Mouse (Mus musculus) gastrocnemius, adult 18-20 months (tissue): ENCODE measurements around the gene Zic4. TPM values are rescaled to one million over a fixed set of nuclear protein-coding genes. Genes with fewer than 3 reads are reported as not detected.

Experiments
- DNase-seq: peaks from one replicate; pipeline ENCODE4 v3.0.0; 2021; ENCODE audit warnings: low spot score
- long read RNA-seq, 2 experiments: library from polyadenylated mRNA; stranded (forward); transcript quantifications; one replicate each; pipeline ENCODE4 v2.0.0; 2021
- total RNA-seq, 2 experiments: library from RNA; stranded (reverse); gene quantifications; 2 replicates each; pipeline ENCODE4 v1.2.3; 2021

The Zic4 gene
- total RNA-seq, result under 1 TPM in 1 of 2 experiments, not detected in 1; 0.17 TPM
- long read RNA-seq, experiment 1, result 0 reads
- long read RNA-seq, experiment 2, partial matches to known transcripts, result 0 of 1 reads
- long read RNA-seq, experiment 2, other reads (novel, unspliced or antisense), result 1 of 1 reads

- no peak for DNase-seq
Observed at GRCm38 (mm10) chr9:91361856-91362601, at the start of gene Zic4. Gene Zic4 (plus strand): TSS chr9:91362413.

GRCm38 (mm10) chr9:91347591-91347990 lies 14.6 kb upstream of the Zic4 start:
- DNase-seq, result no peak

GRCm38 (mm10) chr9:91348746-91349145 lies 13.5 kb upstream of the Zic4 start:
- no peak for DNase-seq

- no peak for DNase-seq
Observed at GRCm38 (mm10) chr9:91350211-91350791, 11.9 kb upstream of the Zic4 start.

GRCm38 (mm10) chr9:91350861-91351291 lies 11.3 kb upstream of the Zic4 start:
- no peak for DNase-seq

GRCm38 (mm10) chr9:91351361-91351760 lies 10.9 kb upstream of the Zic4 start:
- DNase-seq, result no peak

GRCm38 (mm10) chr9:91351961-91352411 lies 10.2 kb upstream of the Zic4 start:
- no peak for DNase-seq

GRCm38 (mm10) chr9:91352786-91353185 lies 9.4 kb upstream of the Zic4 start:
- no peak for DNase-seq

GRCm38 (mm10) chr9:91353551-91354433 lies 8.4 kb upstream of the Zic4 start:
- DNase-seq, result no peak

- no peak for DNase-seq
Observed at GRCm38 (mm10) chr9:91354434-91355269, 7.6 kb upstream of the Zic4 start.

GRCm38 (mm10) chr9:91355270-91355589 lies 7.0 kb upstream of the Zic4 start:
- no peak for DNase-seq

GRCm38 (mm10) chr9:91355629-91356352 lies 6.4 kb upstream of the Zic4 start:
- DNase-seq, result no peak

GRCm38 (mm10) chr9:91356353-91356740 lies 5.9 kb upstream of the Zic4 start:
- no peak for DNase-seq

- DNase-seq, result no peak
Observed at GRCm38 (mm10) chr9:91357321-91357720, 4.9 kb upstream of the Zic4 start.

GRCm38 (mm10) chr9:91358851-91359687 lies 3.1 kb upstream of the Zic4 start:
- DNase-seq, result no peak

- no peak for DNase-seq
Observed at GRCm38 (mm10) chr9:91360151-91361032, 1.8 kb upstream of the Zic4 start.

GRCm38 (mm10) chr9:91361033-91361855 lies 969 bp upstream of the Zic4 start:
- no peak for DNase-seq
